Mouse (Mus musculus) mouse trophoblast stem cell (cell line): ENCODE results near the gene Ctf1.
"Not testable (repeated sequence)": the region's sequence is repeated elsewhere in the genome, so short reads cannot be mapped to it uniquely, and the experiment has no call there.

ENCODE experiments used
- in situ Hi-C, 2 experiments: fragments of 300-500 bp; cut with MseI, MboI; formaldehyde crosslinking; loops; 2 replicates in 1 of 2; 3 replicates in 1 of 2; pipeline ENCODE4 v1.15.1; 2025

Ctf1 gene

DNA sequence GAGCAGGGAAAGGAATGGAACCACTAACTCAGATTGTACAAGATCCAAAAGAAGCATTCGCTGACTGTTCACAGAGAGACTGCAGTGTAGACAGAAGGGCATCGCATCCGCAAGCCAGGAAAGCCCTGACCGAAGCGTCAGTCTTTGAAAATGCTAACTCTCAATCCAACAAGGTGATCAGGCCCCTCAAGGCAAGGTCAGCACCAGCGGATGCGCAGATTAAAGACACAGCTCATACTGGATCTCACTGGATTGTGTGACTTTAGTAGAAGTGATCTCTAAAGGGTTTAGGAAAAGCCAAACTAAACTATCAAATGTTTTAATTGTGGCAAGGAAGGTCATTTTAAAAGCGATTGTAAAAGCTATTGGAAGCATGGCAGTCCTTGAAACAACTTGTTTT, 19.2 kb upstream of the Ctf1 start:
- in situ Hi-C loops = no loop called here

GRCm38 (mm10) chr7:127693730-127694129, 18.8 kb upstream of the Ctf1 start:
- in situ Hi-C loops = not testable (repeated sequence)

- in situ Hi-C loops = no loop called here
These were observed 13.6 kb upstream of the Ctf1 start for GRCm38 (mm10) chr7:127698986-127699385.

GRCm38 (mm10) chr7:127700712-127701331, 11.7 kb upstream of the Ctf1 start:
- in situ Hi-C loops = no loop called here

- in situ Hi-C loops = no loop called here
These were observed 8.9 kb upstream of the Ctf1 start for GRCm38 (mm10) chr7:127703561-127704178.

- in situ Hi-C loops = no loop called here
These were observed 7.9 kb upstream of the Ctf1 start for GRCm38 (mm10) chr7:127704598-127704997.

DNA sequence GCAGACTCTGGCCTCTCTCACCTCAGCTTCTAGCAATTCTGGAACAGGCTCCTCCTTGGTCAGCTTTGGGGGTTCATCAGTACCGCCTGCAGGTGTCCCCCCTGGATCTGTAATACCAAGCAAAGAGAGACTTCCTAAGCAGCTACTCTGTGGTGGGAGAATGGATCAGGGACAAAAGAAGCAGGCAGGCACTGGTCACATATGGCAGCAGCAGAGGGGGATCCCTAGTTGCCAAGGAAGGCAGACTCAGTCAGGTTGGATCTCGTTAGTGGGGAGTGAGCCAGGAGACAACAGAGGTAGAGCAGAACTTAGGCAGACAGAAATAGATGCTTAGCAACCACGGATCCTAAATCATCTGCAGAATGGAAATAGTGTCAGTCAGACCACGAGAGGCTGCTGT, 6.8 kb upstream of the Ctf1 start:
- in situ Hi-C loops = no loop called here

DNA sequence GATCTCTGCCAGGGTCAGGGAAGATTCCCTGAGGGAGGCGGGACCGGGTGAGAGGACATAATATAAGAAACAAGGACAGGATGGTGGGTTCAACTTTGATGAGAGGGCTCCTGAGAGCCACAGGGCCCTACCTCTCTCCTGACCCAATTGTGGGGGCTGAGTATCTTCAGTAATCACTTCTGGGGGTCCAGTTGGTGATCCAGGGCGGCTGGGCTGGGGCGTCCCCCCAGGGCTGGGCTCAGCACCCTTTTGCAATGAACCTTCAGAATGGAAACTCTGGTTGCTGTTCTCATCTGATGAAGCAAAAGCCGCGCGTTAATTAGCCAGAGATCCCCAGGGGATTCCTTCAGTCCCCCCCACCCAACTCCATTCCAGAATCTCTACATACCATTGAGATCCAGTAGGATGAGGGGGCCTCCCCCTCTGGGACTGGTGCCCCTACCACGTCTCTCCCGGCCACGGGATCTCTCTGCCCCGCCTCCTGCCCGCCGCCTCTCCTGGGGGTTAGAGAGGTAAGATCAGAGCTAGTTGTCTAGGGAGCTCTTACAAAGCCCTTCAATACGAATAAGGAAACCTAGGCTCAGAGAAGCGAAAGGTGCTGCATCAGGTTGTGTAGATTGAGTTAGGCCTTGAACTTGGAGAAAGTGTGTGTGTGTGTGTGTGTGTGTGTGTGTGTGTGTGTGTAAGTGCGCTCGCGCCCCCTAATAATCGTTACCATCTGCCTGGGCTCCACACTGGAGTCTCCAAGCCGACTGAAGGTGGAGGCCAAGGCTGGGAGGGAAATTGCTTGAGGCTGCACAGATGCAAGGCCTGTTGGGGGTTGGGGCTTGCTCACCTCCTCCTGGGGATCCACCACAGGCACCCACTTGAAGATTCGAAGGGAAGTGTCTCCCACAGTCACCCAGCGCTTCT, 5.2 kb upstream of the Ctf1 start:
- in situ Hi-C loops = no loop called here

GRCm38 (mm10) chr7:127707957-127708206, 4.7 kb upstream of the Ctf1 start:
- in situ Hi-C loops = no loop called here

DNA sequence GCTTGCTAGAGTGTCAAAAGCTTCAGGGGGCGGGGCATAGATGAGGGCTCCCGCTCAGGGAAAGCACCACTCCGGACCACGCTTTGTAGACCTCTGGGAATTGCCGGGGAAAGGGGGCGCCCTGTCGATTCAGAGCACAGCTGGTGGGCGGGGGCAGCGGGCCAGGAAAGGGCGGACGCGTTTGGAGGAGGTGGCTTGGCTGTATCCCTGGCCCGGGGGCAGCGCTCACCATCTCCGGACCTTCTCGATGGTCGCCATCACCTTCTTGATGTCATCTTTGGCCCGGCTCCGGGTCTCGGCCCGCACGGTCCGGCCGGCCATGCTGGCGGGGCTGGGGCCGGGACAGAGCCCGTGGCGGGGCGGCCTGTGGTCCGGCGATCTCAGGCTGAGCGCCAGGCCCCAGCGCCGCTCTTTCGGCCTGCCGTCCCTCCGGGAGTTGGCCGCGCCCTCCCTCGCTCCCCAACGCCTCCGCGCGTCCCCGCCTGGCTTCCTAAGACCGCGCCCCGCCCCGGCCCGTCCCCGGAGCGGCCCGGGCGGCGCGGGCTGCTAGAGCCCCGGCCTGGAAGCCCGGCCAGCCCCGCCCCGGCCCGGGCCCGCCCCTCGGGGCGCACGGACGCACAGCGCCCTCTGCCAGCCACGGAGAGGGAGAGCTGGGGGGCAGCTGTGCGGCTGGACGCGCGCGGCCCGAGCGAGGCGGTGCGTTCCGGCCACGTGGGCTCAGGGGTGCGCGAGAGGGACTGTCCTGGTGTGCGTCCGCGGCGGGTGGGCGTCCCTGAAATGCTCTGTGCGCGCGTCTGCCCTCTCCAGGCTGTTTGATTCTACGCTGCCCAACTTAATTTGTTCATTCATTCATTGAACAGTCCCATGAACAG, 4.1 kb upstream of the Ctf1 start, which contains the start of gene Bcl7c:
Gene Bcl7c (minus strand): TSS at position 727 of the 872 bp plus-strand sequence.
- in situ Hi-C loops = no loop called here

DNA sequence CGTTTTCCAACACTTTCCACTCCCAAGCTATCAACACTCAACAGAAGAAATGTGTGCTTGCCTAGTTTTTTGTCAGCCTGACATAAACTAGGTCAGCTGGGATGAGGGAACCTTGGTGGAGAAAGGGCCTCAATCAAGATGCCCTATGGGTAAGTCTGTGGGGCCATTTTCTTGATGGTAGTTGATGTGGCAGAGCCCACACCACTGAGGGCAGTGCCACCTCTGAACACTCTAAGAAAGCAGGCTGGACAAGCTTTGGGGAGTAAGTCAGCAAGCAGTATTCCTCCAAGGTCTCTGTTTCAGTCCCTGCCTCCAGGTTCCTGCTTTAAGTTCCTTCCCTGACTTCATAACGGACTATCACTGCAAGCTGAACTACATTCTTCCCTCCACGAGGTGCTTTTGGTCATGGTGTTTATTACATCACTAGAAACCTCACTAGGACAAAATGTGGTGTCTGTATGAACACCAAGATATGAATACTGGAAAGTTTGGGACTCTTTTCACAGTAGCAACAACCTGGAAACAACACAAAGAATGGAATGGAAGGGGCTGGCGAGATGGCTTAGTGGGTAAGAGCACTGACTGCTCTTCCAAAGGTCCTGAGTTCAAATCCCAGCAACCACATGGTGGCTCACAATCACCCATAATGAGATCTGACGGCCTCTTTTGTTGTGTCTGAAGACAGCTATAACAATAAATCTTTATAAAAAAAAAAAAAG, 3.1 kb upstream of the Ctf1 start:
- in situ Hi-C loops = no loop called here

- in situ Hi-C loops = no loop called here
These were observed 1.5 kb upstream of the Ctf1 start for GRCm38 (mm10) chr7:127711031-127711430.

DNA sequence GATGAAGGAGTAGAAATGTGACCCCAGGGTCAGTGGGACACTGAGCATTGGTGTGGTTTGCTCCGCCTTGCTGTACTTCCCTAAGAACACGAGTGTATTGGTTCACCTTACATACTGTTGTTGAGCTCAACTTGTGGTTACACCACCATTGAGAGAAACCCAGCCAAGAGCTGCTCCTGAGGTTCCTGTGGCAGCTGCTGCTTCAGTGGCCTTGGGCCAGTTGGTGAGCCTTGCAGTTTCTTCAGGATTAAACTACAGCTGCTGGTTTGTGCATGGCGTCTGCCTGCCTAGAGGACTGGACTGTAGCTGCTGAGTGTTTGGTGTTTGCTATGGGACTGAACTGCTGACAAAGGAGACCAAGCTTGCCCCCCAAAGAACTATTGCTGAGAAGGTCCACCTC, 1.1 kb upstream of the Ctf1 start:
- in situ Hi-C loops = no loop called here

GRCm38 (mm10) chr7:127714816-127715215, 2.3 kb downstream of the Ctf1 start:
- in situ Hi-C loops = no loop called here

GRCm38 (mm10) chr7:127716992-127717391, 4.5 kb downstream of the Ctf1 start:
- in situ Hi-C loops = no loop called here

GRCm38 (mm10) chr7:127718339-127718738, 5.8 kb downstream of the Ctf1 start:
- in situ Hi-C loops = no loop called here

GRCm38 (mm10) chr7:127719258-127719657, 6.7 kb downstream of the Ctf1 start:
- in situ Hi-C loops = no loop called here

GRCm38 (mm10) chr7:127725490-127725889, 13.0 kb downstream of the Ctf1 start:
- in situ Hi-C loops = no loop called here

DNA sequence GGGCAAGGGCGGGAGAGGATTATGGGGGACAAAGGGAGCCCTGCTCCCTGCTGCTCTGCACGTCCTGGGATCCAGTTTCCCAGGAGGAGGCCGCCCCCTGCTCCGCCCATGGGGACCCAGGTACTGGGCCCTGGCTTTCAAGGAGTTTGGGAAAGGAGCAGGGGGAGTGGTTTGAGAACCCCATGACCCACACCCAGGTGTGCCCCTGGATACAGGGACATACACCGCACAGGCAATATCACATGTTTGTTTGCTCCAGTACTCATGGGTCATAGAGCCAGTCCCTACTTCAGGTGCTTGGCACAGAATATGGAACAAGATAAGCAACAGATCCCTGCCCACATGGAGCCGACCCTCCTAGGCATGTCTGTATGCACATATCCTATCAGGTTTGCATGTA, 13.4 kb downstream of the Ctf1 start:
- in situ Hi-C loops = no loop called here

DNA sequence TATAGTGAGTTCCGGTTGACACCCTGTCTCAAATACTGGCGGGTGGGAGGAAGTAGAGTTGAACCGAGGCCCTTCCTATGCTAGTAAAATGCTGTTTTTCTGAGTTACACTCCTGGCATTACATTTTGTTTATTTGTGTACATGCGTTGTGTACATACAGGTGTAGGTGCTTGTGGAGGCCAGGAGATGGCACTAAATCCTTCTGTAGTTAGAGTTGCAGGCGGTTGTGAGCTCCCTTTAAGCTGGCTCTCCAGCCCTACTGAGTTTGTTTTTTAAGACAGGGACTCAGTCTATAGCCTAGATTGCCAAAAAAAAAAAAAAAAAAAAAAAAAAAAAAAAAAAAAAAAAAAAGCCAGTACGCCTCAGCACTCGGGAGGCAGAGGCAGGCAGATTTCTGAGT, 15.4 kb downstream of the Ctf1 start:
- in situ Hi-C loops = no loop called here

- in situ Hi-C loops = no loop called here
These were observed 17.6 kb downstream of the Ctf1 start for GRCm38 (mm10) chr7:127730170-127730569.
